Mouse (Mus musculus): Measurements from ENCODE around the gene Map3k20.

Map3k20 gene

DNA sequence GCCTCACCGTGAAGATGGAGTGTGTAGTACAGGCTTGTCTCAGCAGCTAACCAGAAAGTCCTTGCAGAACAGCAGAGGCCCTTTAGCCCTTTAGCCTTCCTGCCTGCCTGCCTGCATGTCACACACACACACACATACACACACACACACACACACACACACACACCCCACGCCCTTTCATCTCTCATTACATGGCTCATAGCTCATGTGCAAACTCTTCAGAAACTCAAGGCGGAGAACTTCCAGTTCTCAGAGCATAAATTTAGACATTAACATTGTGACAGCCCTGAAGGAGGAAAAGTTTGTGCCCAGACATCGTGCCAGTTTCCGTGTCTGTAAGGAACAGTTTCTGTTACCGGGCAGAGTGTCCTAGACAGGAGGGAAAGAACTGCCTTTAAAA lies 111.5 kb downstream of the Map3k20 start:
- H3K9me3 ChIP-seq (ENCODE audit: low read length) = no peaks in the 10 kb centered on the region
- peaks cover 17% of the 10 kb centered on the region for H3K4me1 ChIP-seq (replicated peaks; ENCODE audit: low read depth, low read length)
- TF ChIP-seq POU5F1 (IDR thresholded peaks at IDR 0.05; ENCODE audit: borderline replicate concordance, low read length) (no peak), NANOG (IDR thresholded peaks at IDR 0.05; ENCODE audit: borderline replicate concordance, low read length) (no peak), CTCF (conservative IDR thresholded peaks at IDR 0.05; ENCODE audit: low read length) (no peak)

DNA sequence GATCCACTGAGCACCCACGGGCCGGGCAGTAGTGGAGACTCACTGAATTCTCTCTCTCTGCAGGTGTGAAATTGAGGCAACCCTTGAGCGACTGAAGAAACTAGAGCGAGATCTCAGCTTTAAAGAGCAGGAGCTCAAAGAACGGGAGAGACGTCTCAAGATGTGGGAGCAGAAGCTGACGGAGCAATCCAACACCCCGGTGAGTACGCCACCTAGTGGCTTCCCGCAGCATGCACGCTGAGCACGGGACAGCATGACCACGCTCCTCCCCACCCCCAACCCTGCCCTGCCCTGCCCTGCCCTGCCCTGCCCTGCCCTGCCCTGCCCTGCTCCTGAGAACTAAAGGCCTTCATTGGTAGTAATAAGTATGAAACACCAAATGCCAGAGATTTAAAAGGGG lies 112.8 kb downstream of the Map3k20 start:
- TF ChIP-seq CTCF (conservative IDR thresholded peaks at IDR 0.05; ENCODE audit: low read length) = peak; percentile 58
- no peak for TF ChIP-seq POU5F1 (IDR thresholded peaks at IDR 0.05; ENCODE audit: borderline replicate concordance, low read length)
- Histone ChIP-seq H3K27me3 (ENCODE audit: insufficient read depth, low read length) (0 out of 2 replicates have a peak, but pooled peaks cover 10% of the 10 kb centered on the region), H3K4me1 (replicated peaks; ENCODE audit: low read depth, low read length) (peaks cover 25% of the 10 kb centered on the region), H3K4me3 (replicated peaks; ENCODE audit: low read length) (no peak overlapping the region; the same call in 1 of the 2 replicates), H3K36me3 (ENCODE audit: insufficient read depth, low read length) (no peaks in the 10 kb centered on the region), H3K9me3 (ENCODE audit: low read length) (no peaks in the 10 kb centered on the region)

More for the DNA sequence above, 111.5 kb downstream of the Map3k20 start:
- H3K27me3 ChIP-seq (ENCODE audit: insufficient read depth, low read length) = 0 out of 2 replicates have a peak, but pooled peaks cover 10% of the 10 kb centered on the region
- no peak overlapping the region for H3K4me3 ChIP-seq (replicated peaks; ENCODE audit: low read length)
- no peaks in the 10 kb centered on the region for H3K36me3 ChIP-seq (ENCODE audit: insufficient read depth, low read length)

DNA sequence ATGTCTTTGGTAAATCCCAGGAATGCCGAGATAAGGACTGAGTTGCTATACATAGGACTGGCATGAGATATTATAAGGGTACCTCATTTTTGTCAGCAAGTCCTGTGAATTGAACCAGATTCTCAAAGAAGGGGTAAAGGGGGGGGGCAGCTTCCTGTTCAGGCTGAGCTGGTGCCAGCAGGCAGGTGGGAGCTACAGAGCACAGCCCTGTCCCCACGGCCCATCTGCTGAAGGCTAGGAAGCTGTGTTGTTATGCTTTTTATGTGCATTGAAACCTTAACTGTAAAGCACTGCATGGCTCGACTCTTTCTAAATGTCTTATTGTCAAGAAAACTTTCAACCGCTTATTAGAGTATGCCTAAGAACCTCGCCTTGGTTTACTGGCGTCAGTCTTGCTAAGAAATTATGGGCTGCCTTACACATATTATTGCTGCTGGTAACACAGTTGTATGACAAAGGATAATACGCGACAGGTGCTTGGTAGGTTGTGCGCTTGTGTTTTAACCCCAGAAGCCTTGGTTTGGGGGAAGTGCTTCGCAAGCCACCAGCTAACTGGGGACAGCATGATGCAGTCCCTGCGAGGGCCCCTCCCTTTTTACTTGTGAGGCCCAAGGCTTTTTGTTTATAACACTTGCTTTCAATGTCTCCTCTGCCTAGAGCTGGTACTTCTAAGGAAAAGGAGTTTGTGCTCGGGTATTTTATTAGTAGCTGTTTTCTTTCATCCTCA lies 114.2 kb downstream of the Map3k20 start:
- Histone ChIP-seq H3K36me3 (ENCODE audit: insufficient read depth, low read length) (no peaks in the 10 kb centered on the region), H3K4me1 (replicated peaks; ENCODE audit: low read depth, low read length) (peaks cover 22% of the 10 kb centered on the region), H3K27me3 (ENCODE audit: insufficient read depth, low read length) (peaks cover 14% of the 10 kb centered on the region; the same call in 1 of the 2 replicates), H3K4me3 (replicated peaks; ENCODE audit: low read length) (no peak overlapping the region), H3K9me3 (ENCODE audit: low read length) (no peaks in the 10 kb centered on the region)
- TF ChIP-seq CTCF (conservative IDR thresholded peaks at IDR 0.05; ENCODE audit: low read length) = no peak
- TF ChIP-seq POU5F1 (IDR thresholded peaks at IDR 0.05; ENCODE audit: borderline replicate concordance, low read length) = no peak
- no peak for TF ChIP-seq NANOG (IDR thresholded peaks at IDR 0.05; ENCODE audit: borderline replicate concordance, low read length)

DNA sequence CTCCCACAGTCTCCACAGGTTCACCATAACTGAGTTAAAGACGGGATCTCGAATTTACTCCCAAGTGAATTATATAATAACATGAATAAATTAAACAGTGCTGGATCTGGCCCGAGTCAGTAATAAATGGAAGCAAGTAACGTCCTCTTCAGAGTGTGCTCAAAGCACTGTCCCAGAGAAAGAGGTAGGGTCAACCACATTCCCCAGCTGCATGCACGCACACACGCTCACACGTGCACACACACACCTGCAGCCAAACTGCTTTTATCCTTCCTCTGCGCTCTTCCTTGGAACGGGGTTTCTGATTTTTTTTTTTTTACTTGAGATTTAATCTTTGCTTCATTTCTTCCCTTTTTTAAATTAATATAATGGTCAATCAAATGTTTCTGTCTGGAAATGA lies 115.9 kb downstream of the Map3k20 start:
- no peaks in the 10 kb centered on the region for H3K9me3 ChIP-seq (ENCODE audit: low read length)
- TF ChIP-seq NANOG (IDR thresholded peaks at IDR 0.05; ENCODE audit: borderline replicate concordance, low read length) (no peak), CTCF (conservative IDR thresholded peaks at IDR 0.05; ENCODE audit: low read length) (no peak), POU5F1 (IDR thresholded peaks at IDR 0.05; ENCODE audit: borderline replicate concordance, low read length) (no peak)
- H3K4me3 ChIP-seq (replicated peaks; ENCODE audit: low read length) = no peak overlapping the region
- peaks cover 9% of the 10 kb centered on the region; the same call in 1 of the 2 replicates for H3K27me3 ChIP-seq (ENCODE audit: insufficient read depth, low read length)
- no peaks in the 10 kb centered on the region for H3K36me3 ChIP-seq (ENCODE audit: insufficient read depth, low read length)
- H3K4me1 ChIP-seq (replicated peaks; ENCODE audit: low read depth, low read length) = peaks cover 19% of the 10 kb centered on the region

DNA sequence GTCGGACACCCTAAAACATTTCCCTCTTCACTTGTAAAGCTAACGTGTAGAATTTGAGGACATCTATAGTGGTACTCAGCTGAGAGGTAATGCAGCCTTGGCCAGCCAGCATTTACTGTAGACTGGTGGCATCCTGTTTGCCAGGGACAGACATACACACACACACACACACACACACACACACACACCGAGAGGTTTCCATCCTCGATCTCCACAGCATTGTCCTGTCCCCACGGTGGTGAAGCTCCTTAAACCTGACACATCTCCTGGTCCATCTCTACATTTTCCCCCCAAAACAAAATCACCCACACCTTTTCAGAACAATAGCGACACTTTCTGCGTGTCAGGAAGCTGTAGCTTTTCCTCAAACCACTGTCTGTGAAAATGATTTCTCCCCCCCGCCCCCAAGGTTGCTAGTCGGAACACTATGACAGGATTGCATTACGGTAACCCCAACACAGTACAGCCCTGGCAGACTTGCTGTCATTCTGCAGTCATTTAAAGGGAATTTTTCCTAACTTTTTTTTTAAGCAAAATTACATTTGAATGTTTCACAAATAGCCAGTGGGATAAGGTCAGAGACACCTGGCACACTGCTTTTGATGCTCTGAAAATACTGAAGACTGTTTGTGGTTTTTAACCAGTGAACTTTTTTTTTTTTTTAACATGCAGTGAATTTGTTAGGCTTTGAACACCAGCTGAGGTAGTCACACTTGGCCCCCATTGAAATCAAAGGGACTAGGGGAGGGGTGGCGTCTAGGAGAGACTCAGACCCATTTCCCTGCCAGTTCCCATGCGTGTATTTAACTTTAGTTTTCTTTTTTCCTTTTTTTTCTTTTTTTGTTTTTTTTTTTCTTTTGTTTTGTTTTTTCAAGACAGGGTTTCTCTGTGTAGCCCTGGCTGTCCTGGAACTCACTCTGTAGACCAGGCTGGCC lies 120.5 kb downstream of the Map3k20 start:
- TF ChIP-seq CTCF (conservative IDR thresholded peaks at IDR 0.05; ENCODE audit: low read length) (no peak), NANOG (IDR thresholded peaks at IDR 0.05; ENCODE audit: borderline replicate concordance, low read length) (no peak), POU5F1 (IDR thresholded peaks at IDR 0.05; ENCODE audit: borderline replicate concordance, low read length) (no peak)
- Histone ChIP-seq H3K4me1 (replicated peaks; ENCODE audit: low read depth, low read length) (peaks cover 24% of the 10 kb centered on the region), H3K36me3 (ENCODE audit: insufficient read depth, low read length) (no peaks in the 10 kb centered on the region), H3K9me3 (ENCODE audit: low read length) (no peaks in the 10 kb centered on the region), H3K4me3 (replicated peaks; ENCODE audit: low read length) (no peak overlapping the region), H3K27me3 (ENCODE audit: insufficient read depth, low read length) (peaks cover 4% of the 10 kb centered on the region; the same call in 1 of the 2 replicates)

DNA sequence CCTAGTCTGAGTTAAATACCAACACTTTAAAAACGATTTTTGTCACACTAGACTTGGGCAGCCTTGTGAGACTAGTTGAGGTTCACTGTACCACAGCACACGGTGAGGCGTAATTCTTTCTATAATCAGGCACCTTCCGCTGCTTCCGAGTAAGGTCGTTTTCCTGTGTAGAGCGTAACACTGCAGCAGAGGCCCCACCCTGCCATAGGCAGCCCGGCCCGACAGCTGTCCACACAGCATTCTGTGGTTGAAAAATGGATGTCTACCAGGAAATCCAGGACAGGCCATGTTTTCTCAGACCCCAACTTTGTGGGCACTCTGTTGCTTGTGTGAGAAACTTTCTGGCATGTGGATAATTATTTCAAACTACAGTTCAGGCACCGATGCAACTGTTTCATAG lies 121.3 kb downstream of the Map3k20 start:
- no peaks in the 10 kb centered on the region for H3K36me3 ChIP-seq (ENCODE audit: insufficient read depth, low read length)
- H3K4me1 ChIP-seq (replicated peaks; ENCODE audit: low read depth, low read length) = peaks cover 24% of the 10 kb centered on the region
- H3K4me3 ChIP-seq (replicated peaks; ENCODE audit: low read length) = no peak overlapping the region
- H3K27me3 ChIP-seq (ENCODE audit: insufficient read depth, low read length) = peaks cover 4% of the 10 kb centered on the region; the same call in 1 of the 2 replicates
- no peaks in the 10 kb centered on the region for H3K9me3 ChIP-seq (ENCODE audit: low read length)
- TF ChIP-seq POU5F1 (IDR thresholded peaks at IDR 0.05; ENCODE audit: borderline replicate concordance, low read length) (no peak), NANOG (IDR thresholded peaks at IDR 0.05; ENCODE audit: borderline replicate concordance, low read length) (no peak), CTCF (conservative IDR thresholded peaks at IDR 0.05; ENCODE audit: low read length) (no peak)

DNA sequence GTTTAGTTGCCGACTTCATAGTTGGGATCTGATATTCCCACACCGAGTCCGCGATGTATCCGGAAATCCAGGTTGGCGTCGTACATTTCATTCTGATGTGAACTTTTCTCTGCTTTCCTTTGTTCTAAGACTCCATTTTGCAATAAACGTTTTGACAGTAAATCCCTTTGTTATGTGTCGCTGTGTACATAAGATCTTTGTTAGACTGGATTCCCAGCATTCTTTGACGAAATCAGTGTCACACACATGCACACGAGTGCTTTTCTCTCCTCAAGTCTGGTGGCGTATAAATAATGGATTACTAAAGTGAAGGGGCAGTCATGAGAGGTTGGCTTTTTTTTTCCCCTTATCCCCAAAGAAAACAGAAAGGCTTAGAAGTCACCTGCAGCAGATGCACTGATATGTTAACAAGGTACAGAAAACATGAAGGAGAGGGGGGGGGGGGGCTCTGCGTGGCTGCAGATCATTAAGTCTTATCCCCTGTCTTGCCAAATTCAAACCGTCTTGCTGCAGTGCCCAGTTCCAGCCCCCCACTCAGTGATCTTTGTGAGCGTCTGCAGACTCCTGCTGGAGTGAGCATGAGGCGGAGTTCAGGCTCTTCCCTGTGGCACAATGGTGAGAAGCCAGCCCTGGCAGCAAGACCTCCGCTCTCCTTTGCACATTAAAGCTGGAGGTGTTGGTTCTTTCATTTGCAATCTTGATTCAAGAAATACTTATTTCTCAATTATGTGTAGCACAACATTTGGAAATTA lies 122.1 kb downstream of the Map3k20 start:
- Histone ChIP-seq H3K36me3 (ENCODE audit: insufficient read depth, low read length) (no peaks in the 10 kb centered on the region), H3K4me1 (replicated peaks; ENCODE audit: low read depth, low read length) (peaks cover 18% of the 10 kb centered on the region; the same call in 1 of the 2 replicates), H3K4me3 (replicated peaks; ENCODE audit: low read length) (no peak overlapping the region), H3K27me3 (ENCODE audit: insufficient read depth, low read length) (peaks cover 4% of the 10 kb centered on the region; the same call in 1 of the 2 replicates), H3K9me3 (ENCODE audit: low read length) (no peaks in the 10 kb centered on the region)
- TF ChIP-seq CTCF (conservative IDR thresholded peaks at IDR 0.05; ENCODE audit: low read length) = no peak

DNA sequence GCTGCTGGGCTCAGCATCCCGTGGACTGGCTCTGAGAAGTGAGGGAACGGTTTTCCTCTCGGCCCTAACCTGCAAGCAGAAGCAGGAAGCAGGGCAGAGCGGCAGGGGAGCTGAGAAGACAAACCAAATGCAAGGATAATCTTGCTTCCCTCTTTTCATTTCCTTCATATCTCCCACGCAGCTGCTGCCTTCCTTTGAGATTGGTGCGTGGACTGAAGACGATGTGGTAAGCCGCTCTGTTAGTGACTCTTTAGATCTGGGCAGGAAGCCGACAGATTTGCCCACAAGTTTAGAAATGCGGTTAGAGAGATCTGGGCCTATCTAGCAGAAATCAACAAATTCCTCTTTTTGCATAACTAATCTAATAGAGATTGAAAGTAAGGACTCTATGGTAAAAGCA lies 124.5 kb downstream of the Map3k20 start:
- H3K4me3 ChIP-seq (replicated peaks; ENCODE audit: low read length) = no peak overlapping the region
- H3K27me3 ChIP-seq (ENCODE audit: insufficient read depth, low read length) = no peaks in the 10 kb centered on the region
- peaks cover 24% of the 10 kb centered on the region; the same call in 1 of the 2 replicates for H3K4me1 ChIP-seq (replicated peaks; ENCODE audit: low read depth, low read length)
- H3K9me3 ChIP-seq (ENCODE audit: low read length) = no peaks in the 10 kb centered on the region
- no peaks in the 10 kb centered on the region for H3K36me3 ChIP-seq (ENCODE audit: insufficient read depth, low read length)
- no peak for TF ChIP-seq POU5F1 (IDR thresholded peaks at IDR 0.05; ENCODE audit: borderline replicate concordance, low read length)
- no peak for TF ChIP-seq CTCF (conservative IDR thresholded peaks at IDR 0.05; ENCODE audit: low read length)
- TF ChIP-seq NANOG (IDR thresholded peaks at IDR 0.05; ENCODE audit: borderline replicate concordance, low read length) = no peak
